9 mouse cellular contexts compared by ENCODE assay signal in the genomic region with DNA sequence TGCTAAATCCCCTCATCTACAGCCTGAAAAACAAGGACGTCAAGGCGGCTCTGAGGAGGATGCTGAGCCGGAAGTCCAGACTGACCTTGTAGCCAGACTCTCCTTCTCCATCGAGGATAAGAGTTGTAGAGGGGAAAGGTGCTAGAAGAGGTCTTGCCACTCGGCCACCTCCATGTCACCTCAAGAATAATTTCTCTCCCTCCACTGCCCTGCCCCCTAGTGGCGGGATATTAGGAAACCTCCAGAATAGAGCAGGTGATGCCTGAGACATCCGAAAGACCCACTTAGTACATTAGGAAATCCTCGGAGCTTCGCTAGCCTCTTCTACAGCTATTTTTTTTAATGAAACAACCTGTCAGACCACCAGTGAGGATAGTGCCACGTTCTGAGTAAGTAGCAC. TPM values are rescaled to one million over a fixed set of nuclear protein-coding genes. Genes with fewer than 3 reads are reported as not detected.
DNase-seq lines count a peak whose midpoint lies in the region; ATAC-seq and TF ChIP-seq lines count a peak whose summit lies in the region.
"Had no signal": no experiment of that assay in that cellular context is flagged by ENCODE, and none has a peak within 500 bp of the region (broad histone marks: within the 10 kb centered on the region; RNA-seq: fewer than 3 reads in every experiment).

No protein-coding gene starts in this region.

- H3K9me3 ChIP-seq in forebrain, postnatal 0 days (ENCODE audit: low read length), result no peaks in the 10 kb centered on the region
- H3K9me3 ChIP-seq in forebrain, embryonic 12.5 days, result no peaks in the 10 kb centered on the region
- H3K9me3 ChIP-seq in neural tube, embryonic 15.5 days (replicated peaks), result no peaks in the 10 kb centered on the region
- no peaks in the 10 kb centered on the region for H3K9me3 ChIP-seq in lung, postnatal 0 days (ENCODE audit: low read length)
- H3K9me3 ChIP-seq in stomach, postnatal 0 days (ENCODE audit: control insufficient read depth, low read length), result no peaks in the 10 kb centered on the region
- H3K9me3 ChIP-seq: heart, embryonic 15.5 days had no signal

- no peaks in the 10 kb centered on the region for H3K27me3 ChIP-seq in forebrain, postnatal 0 days (ENCODE audit: insufficient read depth, low read length)
- no peaks in the 10 kb centered on the region for H3K27me3 ChIP-seq in forebrain, embryonic 12.5 days
- no peaks in the 10 kb centered on the region for H3K27me3 ChIP-seq in neural tube, embryonic 15.5 days (replicated peaks)
- no peaks in the 10 kb centered on the region for H3K27me3 ChIP-seq in lung, postnatal 0 days (replicated peaks; ENCODE audit: insufficient read depth, low read length)
- H3K27me3 ChIP-seq in stomach, postnatal 0 days (ENCODE audit: control insufficient read depth, insufficient read depth, low read length), result no peaks in the 10 kb centered on the region

- no peaks in the 10 kb centered on the region for H3K4me1 ChIP-seq in forebrain, postnatal 0 days (ENCODE audit: insufficient read depth)
- no peaks in the 10 kb centered on the region for H3K4me1 ChIP-seq in forebrain, embryonic 12.5 days
- H3K4me1 ChIP-seq in neural tube, embryonic 15.5 days, result no peaks in the 10 kb centered on the region
- H3K4me1 ChIP-seq in bone marrow, adult 2 months (ENCODE audit: control insufficient read depth, insufficient read depth, low read length), result no peaks in the 10 kb centered on the region
- H3K4me1 ChIP-seq in lung, postnatal 0 days (ENCODE audit: insufficient read depth, low read depth, low read length), result no peaks in the 10 kb centered on the region
- no peaks in the 10 kb centered on the region for H3K4me1 ChIP-seq in stomach, postnatal 0 days (replicated peaks; ENCODE audit: control insufficient read depth, insufficient read depth)
- H3K4me1 ChIP-seq: heart, embryonic 15.5 days had no signal

- 59% methylated on average over 10 of the region's 10 CpGs for WGBS in forebrain, postnatal 0 days
- 57% methylated on average over 10 of the region's 10 CpGs for WGBS in forebrain, embryonic 12.5 days
- WGBS in neural tube, embryonic 15.5 days, result 60% methylated on average over 10 of the region's 10 CpGs
- 43% methylated on average over 10 of the region's 10 CpGs for WGBS in bone marrow, adult 2 months
- WGBS in lung, postnatal 0 days, result 49% methylated on average over 10 of the region's 10 CpGs
- 50% methylated on average over 10 of the region's 10 CpGs for WGBS in stomach, postnatal 0 days

- no peak for ATAC-seq in forebrain, postnatal 0 days
- ATAC-seq in forebrain, embryonic 12.5 days (ENCODE audit: low FRiP score), result no peak
- no peak for ATAC-seq in neural tube, embryonic 15.5 days (ENCODE audit: low FRiP score)
- peak; percentile 53; the same call in 1 of the 2 replicates for ATAC-seq in erythroblast, adult 5-6 weeks (replicated peaks; ENCODE audit: low FRiP score, poor library complexity, severe bottlenecking)
- no peak for ATAC-seq in lung, postnatal 0 days
- no peak for ATAC-seq in stomach, postnatal 0 days (ENCODE audit: low FRiP score, low TSS enrichment)

- TF ChIP-seq CTCF in forebrain, postnatal 0 days (IDR thresholded peaks at IDR 0.05; ENCODE audit: low read depth), result peak; percentile 42
- TF ChIP-seq CTCF in bone marrow, adult 2 months (IDR thresholded peaks at IDR 0.05; ENCODE audit: control insufficient read depth, insufficient read depth, low read length), result peak; percentile 62; the same call in 1 of the 2 replicates
- peak; percentile 72 for TF ChIP-seq CTCF in lung, postnatal 0 days (IDR thresholded peaks at IDR 0.05)
- peak; percentile 75 for TF ChIP-seq CTCF in stomach, postnatal 0 days (IDR thresholded peaks at IDR 0.05; ENCODE audit: low read depth)

- no peak overlapping the region for H3K4me3 ChIP-seq in forebrain, postnatal 0 days (ENCODE audit: low read depth, low read length)
- H3K4me3 ChIP-seq in forebrain, embryonic 12.5 days (replicated peaks), result no peak overlapping the region
- no peak overlapping the region for H3K4me3 ChIP-seq in neural tube, embryonic 15.5 days (replicated peaks)
- no peak overlapping the region for H3K4me3 ChIP-seq in bone marrow, adult 2 months (replicated peaks; ENCODE audit: control insufficient read depth, low read depth, low read length)
- no peak overlapping the region for H3K4me3 ChIP-seq in lung, postnatal 0 days (ENCODE audit: low read depth, low read length)
- no peak overlapping the region for H3K4me3 ChIP-seq in stomach, postnatal 0 days (ENCODE audit: low read depth, low read length)
- H3K4me3 ChIP-seq: heart, embryonic 15.5 days had no signal

- no peak overlapping the region for H3K9ac ChIP-seq in forebrain, postnatal 0 days
- no peak overlapping the region for H3K9ac ChIP-seq in forebrain, embryonic 12.5 days
- no peak overlapping the region for H3K9ac ChIP-seq in neural tube, embryonic 15.5 days (replicated peaks)
- H3K9ac ChIP-seq in lung, postnatal 0 days (replicated peaks; ENCODE audit: low read depth), result no peak overlapping the region
- no peak overlapping the region for H3K9ac ChIP-seq in stomach, postnatal 0 days (ENCODE audit: low read length)
- H3K9ac ChIP-seq: heart, embryonic 15.5 days had no signal

- no peaks in the 10 kb centered on the region for H3K36me3 ChIP-seq in forebrain, postnatal 0 days (ENCODE audit: insufficient read depth)
- H3K36me3 ChIP-seq in forebrain, embryonic 12.5 days (replicated peaks), result no peaks in the 10 kb centered on the region
- H3K36me3 ChIP-seq in neural tube, embryonic 15.5 days, result no peaks in the 10 kb centered on the region
- no peaks in the 10 kb centered on the region for H3K36me3 ChIP-seq in lung, postnatal 0 days (ENCODE audit: insufficient read depth, low read length)
- no peaks in the 10 kb centered on the region for H3K36me3 ChIP-seq in stomach, postnatal 0 days (ENCODE audit: control insufficient read depth, insufficient read depth, low read length)
- H3K36me3 ChIP-seq: heart, embryonic 15.5 days had no signal

- no peak for TF ChIP-seq POLR2A in bone marrow, adult 2 months (IDR thresholded peaks at IDR 0.05; ENCODE audit: borderline replicate concordance, control insufficient read depth, low read depth, low read length)

- H3K27ac ChIP-seq in forebrain, postnatal 0 days (ENCODE audit: low read depth, low read length), result no peak overlapping the region
- no peak overlapping the region for H3K27ac ChIP-seq in forebrain, embryonic 12.5 days
- H3K27ac ChIP-seq in neural tube, embryonic 15.5 days (replicated peaks), result no peak overlapping the region
- H3K27ac ChIP-seq in bone marrow, adult 2 months (ENCODE audit: control insufficient read depth, insufficient read depth, low read depth, low read length, poor library complexity), result no peak overlapping the region
- no peak overlapping the region for H3K27ac ChIP-seq in lung, postnatal 0 days (ENCODE audit: low read length)
- H3K27ac ChIP-seq in stomach, postnatal 0 days (replicated peaks), result no peak overlapping the region
- H3K27ac ChIP-seq: heart, embryonic 15.5 days had no signal

- no peak for DNase-seq in forebrain, postnatal 0 days
- peak; percentile 28 for DNase-seq in neural tube, embryonic 10.5 days (ENCODE audit: extremely low spot score, low spot score)
- peak; percentile 39 for DNase-seq in lung, postnatal 0 days (ENCODE audit: low spot score)
- peak; percentile 50 for DNase-seq in stomach, postnatal 0 days (ENCODE audit: low spot score)

- no peak for TF ChIP-seq EP300 in lung, postnatal 0 days (IDR thresholded peaks at IDR 0.05)
- TF ChIP-seq EP300 in stomach, postnatal 0 days (optimal IDR thresholded peaks at IDR 0.05), result no peak

- H3K4me2 ChIP-seq in forebrain, postnatal 0 days (ENCODE audit: low read depth), result no peak overlapping the region
- H3K4me2 ChIP-seq in forebrain, embryonic 12.5 days, result no peak overlapping the region
- H3K4me2 ChIP-seq in neural tube, embryonic 15.5 days, result no peak overlapping the region
- no peak overlapping the region for H3K4me2 ChIP-seq in lung, postnatal 0 days (replicated peaks; ENCODE audit: low read depth, low read length)
- no peak overlapping the region for H3K4me2 ChIP-seq in stomach, postnatal 0 days (replicated peaks; ENCODE audit: low read depth)
- H3K4me2 ChIP-seq: heart, embryonic 15.5 days had no signal

RNA-seq across cellular contexts. Expression of a gene that starts 5.7 kb away (rescaled TPM):
- not detected in 2 replicates for total RNA-seq in forebrain, postnatal 0 days (2014; rRNA removed)
- not detected in 2 replicates for polyA plus RNA-seq in forebrain, postnatal 0 days (2015; fragmentation: Nextera tagmentation; extraction: Ambion mirVana)
- not detected in 2 replicates for polyA plus RNA-seq in forebrain, embryonic 12.5 days (2016; fragmentation: Nextera tagmentation; extraction: Ambion mirVana)
- not detected in 2 replicates for polyA plus RNA-seq in neural tube, embryonic 15.5 days (2015; fragmentation: Nextera tagmentation; extraction: Ambion mirVana)
- polyA plus RNA-seq in bone marrow, adult 2 months (2011; ENCODE audit: insufficient read depth, insufficient read length, low replicate concordance, missing spikeins), result not detected in 2 replicates
- total RNA-seq in erythroblast, adult 5-6 weeks (2015; ENCODE audit: low replicate concordance), result not detected in 2 replicates
- total RNA-seq in erythroblast, adult 5-6 weeks (2017; ENCODE audit: low replicate concordance), result not detected in 2 replicates
- polyA plus RNA-seq in lung, postnatal 0 days (2015; fragmentation: Nextera tagmentation; extraction: Ambion mirVana), result not detected in 2 replicates
- not detected in 2 replicates for polyA plus RNA-seq in stomach, postnatal 0 days (2015; fragmentation: Nextera tagmentation; extraction: Ambion mirVana)
- polyA plus RNA-seq: heart, embryonic 15.5 days had no signal

RNA-seq across cellular contexts. Expression of a gene that starts 7.1 kb away (rescaled TPM):
- total RNA-seq in forebrain, postnatal 0 days (2014; rRNA removed), result not detected in 2 replicates
- not detected in 2 replicates for polyA plus RNA-seq in forebrain, postnatal 0 days (2015; fragmentation: Nextera tagmentation; extraction: Ambion mirVana)
- not detected in 2 replicates for polyA plus RNA-seq in forebrain, embryonic 12.5 days (2016; fragmentation: Nextera tagmentation; extraction: Ambion mirVana)
- polyA plus RNA-seq in neural tube, embryonic 15.5 days (2015; fragmentation: Nextera tagmentation; extraction: Ambion mirVana), result not detected in 2 replicates
- not detected in 2 replicates for polyA plus RNA-seq in bone marrow, adult 2 months (2011; ENCODE audit: insufficient read depth, insufficient read length, low replicate concordance, missing spikeins)
- total RNA-seq in erythroblast, adult 5-6 weeks (2015; ENCODE audit: low replicate concordance), result not detected in 2 replicates
- total RNA-seq in erythroblast, adult 5-6 weeks (2017; ENCODE audit: low replicate concordance), result not detected in 2 replicates
- polyA plus RNA-seq in lung, postnatal 0 days (2015; fragmentation: Nextera tagmentation; extraction: Ambion mirVana), result 0.31 and 3.3 TPM in 2 replicates
- polyA plus RNA-seq in stomach, postnatal 0 days (2015; fragmentation: Nextera tagmentation; extraction: Ambion mirVana), result 0.42 and 0.70 TPM in 2 replicates
- polyA plus RNA-seq: heart, embryonic 15.5 days had no signal

RNA-seq across cellular contexts. Expression of a gene that starts 16.8 kb away (rescaled TPM):
- total RNA-seq in forebrain, postnatal 0 days (2014; rRNA removed), result not detected in 2 replicates
- polyA plus RNA-seq in forebrain, postnatal 0 days (2015; fragmentation: Nextera tagmentation; extraction: Ambion mirVana), result not detected in 2 replicates
- polyA plus RNA-seq in forebrain, embryonic 12.5 days (2016; fragmentation: Nextera tagmentation; extraction: Ambion mirVana), result not detected in 2 replicates
- polyA plus RNA-seq in neural tube, embryonic 15.5 days (2015; fragmentation: Nextera tagmentation; extraction: Ambion mirVana), result not detected in 2 replicates
- polyA plus RNA-seq in bone marrow, adult 2 months (2011; ENCODE audit: insufficient read depth, insufficient read length, low replicate concordance, missing spikeins), result 0.29 TPM in 1 of 2 replicates, not detected in the other
- not detected in 2 replicates for total RNA-seq in erythroblast, adult 5-6 weeks (2015; ENCODE audit: low replicate concordance)
- total RNA-seq in erythroblast, adult 5-6 weeks (2017; ENCODE audit: low replicate concordance), result 0.17 TPM in 1 of 2 replicates, not detected in the other
- polyA plus RNA-seq in lung, postnatal 0 days (2015; fragmentation: Nextera tagmentation; extraction: Ambion mirVana), result not detected in 2 replicates
- polyA plus RNA-seq in stomach, postnatal 0 days (2015; fragmentation: Nextera tagmentation; extraction: Ambion mirVana), result not detected in 2 replicates
- polyA plus RNA-seq: heart, embryonic 15.5 days had no signal

RNA-seq across cellular contexts. Expression of a gene that starts 23.0 kb away (rescaled TPM):
- total RNA-seq in forebrain, postnatal 0 days (2014; rRNA removed), result not detected in 2 replicates
- not detected in 2 replicates for polyA plus RNA-seq in forebrain, postnatal 0 days (2015; fragmentation: Nextera tagmentation; extraction: Ambion mirVana)
- 0.05 TPM in 1 of 2 replicates, not detected in the other for polyA plus RNA-seq in forebrain, embryonic 12.5 days (2016; fragmentation: Nextera tagmentation; extraction: Ambion mirVana)
- polyA plus RNA-seq in neural tube, embryonic 15.5 days (2015; fragmentation: Nextera tagmentation; extraction: Ambion mirVana), result not detected in 2 replicates
- polyA plus RNA-seq in bone marrow, adult 2 months (2011; ENCODE audit: insufficient read depth, insufficient read length, low replicate concordance, missing spikeins), result 0.22 TPM in 1 of 2 replicates, not detected in the other
- not detected in 2 replicates for total RNA-seq in erythroblast, adult 5-6 weeks (2015; ENCODE audit: low replicate concordance)
- not detected in 2 replicates for total RNA-seq in erythroblast, adult 5-6 weeks (2017; ENCODE audit: low replicate concordance)
- not detected in 2 replicates for polyA plus RNA-seq in lung, postnatal 0 days (2015; fragmentation: Nextera tagmentation; extraction: Ambion mirVana)
- not detected in 2 replicates for polyA plus RNA-seq in stomach, postnatal 0 days (2015; fragmentation: Nextera tagmentation; extraction: Ambion mirVana)
- polyA plus RNA-seq: heart, embryonic 15.5 days had no signal

RNA-seq across cellular contexts. Expression of a gene that starts 44.4 kb away (rescaled TPM):
- not detected in 2 replicates for total RNA-seq in forebrain, postnatal 0 days (2014; rRNA removed)
- not detected in 2 replicates for polyA plus RNA-seq in forebrain, postnatal 0 days (2015; fragmentation: Nextera tagmentation; extraction: Ambion mirVana)
- polyA plus RNA-seq in forebrain, embryonic 12.5 days (2016; fragmentation: Nextera tagmentation; extraction: Ambion mirVana), result not detected in 2 replicates
- not detected in 2 replicates for polyA plus RNA-seq in neural tube, embryonic 15.5 days (2015; fragmentation: Nextera tagmentation; extraction: Ambion mirVana)
- polyA plus RNA-seq in bone marrow, adult 2 months (2011; ENCODE audit: insufficient read depth, insufficient read length, low replicate concordance, missing spikeins), result not detected in 2 replicates
- not detected in 2 replicates for total RNA-seq in erythroblast, adult 5-6 weeks (2015; ENCODE audit: low replicate concordance)
- total RNA-seq in erythroblast, adult 5-6 weeks (2017; ENCODE audit: low replicate concordance), result not detected in 2 replicates
- not detected in 2 replicates for polyA plus RNA-seq in lung, postnatal 0 days (2015; fragmentation: Nextera tagmentation; extraction: Ambion mirVana)
- polyA plus RNA-seq in stomach, postnatal 0 days (2015; fragmentation: Nextera tagmentation; extraction: Ambion mirVana), result not detected in 2 replicates
- polyA plus RNA-seq: heart, embryonic 15.5 days had no signal
